Mouse (Mus musculus) lung, postnatal 10 days (tissue): ENCODE measurements around the gene Lrrc10.
"Not testable (repeated sequence)": the region's sequence is repeated elsewhere in the genome, so short reads cannot be mapped to it uniquely, and the experiment has no call there.

ENCODE experiments used
- DNase-seq: peaks from one replicate; pipeline ENCODE4 v3.0.0; 2021

Gene Lrrc10

GRCm38 (mm10) chr10:117045175-117046056, at the start of gene Lrrc10:
Gene Lrrc10 (plus strand): TSS chr10:117045341.
- DNase-seq, result no peak

GRCm38 (mm10) chr10:116995584-116996235, 49.4 kb upstream of the Lrrc10 start:
- DNase-seq, result no peak

- peak; percentile 65 for DNase-seq
These were observed 48.9 kb upstream of the Lrrc10 start for GRCm38 (mm10) chr10:116996236-116996600.

GRCm38 (mm10) chr10:116998716-116999455, 46.3 kb upstream of the Lrrc10 start:
- no peak for DNase-seq

GRCm38 (mm10) chr10:117000975-117001374, 44.2 kb upstream of the Lrrc10 start:
- DNase-seq, result peak; percentile 18

- no peak for DNase-seq
These were observed 40.4 kb upstream of the Lrrc10 start for GRCm38 (mm10) chr10:117004695-117005094.

GRCm38 (mm10) chr10:117005707-117006464, 39.3 kb upstream of the Lrrc10 start:
- DNase-seq, result no peak

- DNase-seq, result no peak
These were observed 35.5 kb upstream of the Lrrc10 start for GRCm38 (mm10) chr10:117009691-117010090.

- no peak for DNase-seq
These were observed 34.1 kb upstream of the Lrrc10 start for GRCm38 (mm10) chr10:117011047-117011446.

GRCm38 (mm10) chr10:117013689-117014390, 31.3 kb upstream of the Lrrc10 start:
- DNase-seq, result peak; percentile 24

- no peak for DNase-seq
These were observed 30.6 kb upstream of the Lrrc10 start for GRCm38 (mm10) chr10:117014565-117014964.

GRCm38 (mm10) chr10:117018281-117018840, 26.8 kb upstream of the Lrrc10 start:
- DNase-seq, result no peak

GRCm38 (mm10) chr10:117021020-117021754, 24.0 kb upstream of the Lrrc10 start:
- DNase-seq, result no peak

GRCm38 (mm10) chr10:117023693-117024092, 21.4 kb upstream of the Lrrc10 start:
- DNase-seq, result no peak

GRCm38 (mm10) chr10:117025776-117026175, 19.4 kb upstream of the Lrrc10 start:
- DNase-seq, result not testable (repeated sequence)

- no peak for DNase-seq
These were observed 19.0 kb upstream of the Lrrc10 start for GRCm38 (mm10) chr10:117026176-117026575.

GRCm38 (mm10) chr10:117031160-117031559, 14.0 kb upstream of the Lrrc10 start:
- no peak for DNase-seq

GRCm38 (mm10) chr10:117033785-117034184, 11.4 kb upstream of the Lrrc10 start:
- peak; percentile 87 for DNase-seq

GRCm38 (mm10) chr10:117040355-117040754, 4.8 kb upstream of the Lrrc10 start:
- DNase-seq, result peak; percentile 32

GRCm38 (mm10) chr10:117042295-117042694, 2.8 kb upstream of the Lrrc10 start:
- peak; percentile 34 for DNase-seq
